Mouse (Mus musculus): ENCODE measurements around the gene Prkg1.

GRCm38 (mm10) chr19:31759855-31760254, 5.0 kb downstream of the Prkg1 start:
- TF ChIP-seq POLR2A (IDR thresholded peaks at IDR 0.05; ENCODE audit: low read depth, low read length): no peak
- TF ChIP-seq CTCF (IDR thresholded peaks at IDR 0.05; ENCODE audit: borderline replicate concordance, insufficient read depth, low read length): no peak
